Mouse (Mus musculus): ENCODE data around the gene Mtx1.
A peak's percentile ranks its signal among the peaks of the same experiment; 100 is the strongest.

Gene Mtx1

DNA sequence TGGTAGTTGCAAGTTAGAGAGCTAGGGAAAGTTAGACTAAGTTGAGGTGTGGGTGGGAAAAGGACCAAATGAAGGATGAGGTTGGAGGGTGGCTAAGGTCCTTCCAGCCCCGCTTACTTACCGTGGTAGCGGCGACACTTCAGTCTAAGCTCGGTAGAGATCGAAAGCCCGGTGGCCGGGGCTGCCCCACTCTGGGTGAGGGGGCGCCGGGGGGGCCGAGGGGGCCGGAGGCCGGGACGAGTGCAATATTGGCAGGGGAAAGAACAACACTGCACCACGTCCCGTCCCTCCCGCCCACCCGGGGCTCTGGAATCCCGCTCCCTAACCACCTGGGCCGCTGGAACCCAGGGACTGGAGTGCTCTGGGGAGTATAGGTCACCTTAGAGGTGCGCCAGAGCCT lies at the start of gene Mtx1:
TSS of gene Mtx1 (minus strand) at position 189 of the 400 bp plus-strand sequence.
- DNase-seq = no peak

DNA sequence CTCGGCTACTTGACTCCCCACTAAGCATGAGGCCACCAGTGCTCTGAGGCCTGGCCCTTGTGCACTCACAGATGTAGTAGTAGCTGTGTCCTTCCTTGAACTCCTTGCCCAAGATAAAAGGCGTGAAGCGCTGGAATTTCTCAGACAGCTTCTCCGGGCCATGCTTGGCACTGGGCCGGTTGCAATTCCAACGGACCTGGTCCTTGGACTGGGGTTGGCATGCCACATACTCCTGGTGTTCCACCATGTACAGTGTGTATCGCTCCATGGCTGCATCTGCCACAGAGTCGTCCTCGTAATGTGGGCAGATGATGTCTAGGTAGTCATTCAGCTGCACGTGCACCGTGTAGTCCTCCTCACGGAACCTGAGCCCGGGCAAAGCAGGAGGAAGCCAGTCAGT lies 49.2 kb upstream of the Mtx1 start:
- DNase-seq = no peak

DNA sequence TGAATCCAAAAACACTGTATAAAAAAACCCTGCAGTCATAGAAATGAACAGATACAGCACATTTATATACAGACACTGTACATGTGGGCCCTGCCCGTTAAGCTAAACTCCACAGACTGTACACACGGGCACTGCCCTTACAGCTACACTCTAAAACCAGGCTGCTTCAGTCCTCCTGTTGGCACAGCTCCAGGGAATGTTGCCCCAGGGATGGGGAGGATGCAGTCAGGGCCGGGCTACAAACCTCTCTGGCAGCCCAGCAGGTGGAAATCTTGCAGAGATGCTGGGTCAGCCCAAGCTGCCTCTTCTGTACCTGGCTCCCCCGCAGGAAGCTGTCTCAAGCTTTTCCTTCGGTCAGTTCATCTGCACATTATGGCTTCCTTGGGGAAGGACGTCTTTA lies 44.9 kb upstream of the Mtx1 start:
- DNase-seq = no peak

DNA sequence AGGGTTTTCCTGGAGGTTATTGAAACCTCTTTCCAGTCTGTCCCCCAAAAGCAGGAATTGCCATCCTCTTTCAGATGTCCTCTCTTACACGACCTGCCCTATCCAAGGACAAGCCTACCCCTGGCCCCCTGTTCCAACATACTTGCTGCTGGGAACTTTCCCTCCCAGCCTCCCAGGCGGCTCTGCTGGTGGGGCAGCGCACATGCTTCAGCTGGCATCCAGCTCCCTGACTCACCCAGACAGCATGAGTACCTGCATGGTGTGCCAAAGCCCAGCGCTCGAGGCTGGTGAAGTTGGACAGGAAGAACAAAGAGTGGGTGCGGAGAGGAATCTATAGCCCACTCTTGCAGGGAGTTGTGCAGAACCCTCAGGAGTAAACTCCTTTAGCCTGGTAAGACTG lies 44.0 kb upstream of the Mtx1 start:
- DNase-seq = peak; percentile 23

DNA sequence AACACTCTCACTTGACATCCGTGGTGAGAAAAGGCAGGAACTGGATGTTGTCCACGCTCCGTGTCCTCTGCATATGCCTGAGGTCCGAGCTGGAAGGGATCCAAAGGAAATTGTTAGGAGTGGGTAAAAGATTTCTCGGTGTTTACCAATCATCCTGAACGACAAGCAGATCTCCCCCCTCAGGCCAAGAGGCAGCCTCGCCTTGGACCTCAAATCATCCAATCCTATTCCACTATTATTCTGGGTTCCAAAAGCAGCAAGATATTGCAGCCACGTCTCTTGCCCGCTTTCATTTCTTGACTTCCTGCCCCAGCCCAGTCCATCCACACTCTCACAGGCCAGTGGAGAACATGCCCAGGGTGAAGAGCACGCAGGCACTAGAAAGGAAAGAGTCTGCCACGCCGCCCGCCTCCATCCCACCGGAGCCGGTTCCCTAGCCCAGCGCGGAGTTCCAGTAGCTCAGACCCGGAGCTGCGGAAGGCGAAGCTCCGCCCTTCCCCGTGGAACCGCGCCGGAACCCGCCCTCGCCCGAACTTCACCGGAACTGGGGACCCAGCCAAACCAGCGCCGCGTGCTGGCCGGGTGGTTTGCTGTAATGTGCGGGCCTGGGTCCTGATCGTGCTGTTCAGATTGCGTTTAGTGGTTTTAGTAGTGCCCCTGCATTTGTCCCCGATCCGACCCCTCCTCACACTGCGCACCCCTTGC lies 43.3 kb upstream of the Mtx1 start, which contains the start of gene Slc50a1:
TSS of gene Slc50a1 (minus strand) at position 520 of the 705 bp plus-strand sequence.
- peak; percentile 88 for DNase-seq

DNA sequence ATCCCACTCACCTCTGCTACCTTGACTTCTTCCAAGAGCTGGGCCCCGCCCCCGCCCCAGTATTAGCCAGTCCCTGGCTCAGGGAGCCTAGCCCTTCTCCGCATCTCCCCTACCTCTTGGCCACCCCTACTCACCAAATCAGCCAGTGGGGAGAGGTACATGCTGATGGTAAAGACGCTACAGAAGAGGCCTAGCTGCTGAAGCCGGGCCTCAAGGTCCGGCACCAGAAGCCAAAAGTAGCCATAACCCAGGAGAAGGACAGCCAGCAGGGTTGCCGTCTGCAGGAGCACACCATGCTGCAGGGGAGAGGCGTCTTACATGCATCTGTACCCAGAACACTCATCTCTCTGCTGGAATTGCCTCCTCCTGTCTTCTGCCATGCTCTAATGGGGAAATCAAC lies 42.0 kb upstream of the Mtx1 start:
- no peak for DNase-seq

DNA sequence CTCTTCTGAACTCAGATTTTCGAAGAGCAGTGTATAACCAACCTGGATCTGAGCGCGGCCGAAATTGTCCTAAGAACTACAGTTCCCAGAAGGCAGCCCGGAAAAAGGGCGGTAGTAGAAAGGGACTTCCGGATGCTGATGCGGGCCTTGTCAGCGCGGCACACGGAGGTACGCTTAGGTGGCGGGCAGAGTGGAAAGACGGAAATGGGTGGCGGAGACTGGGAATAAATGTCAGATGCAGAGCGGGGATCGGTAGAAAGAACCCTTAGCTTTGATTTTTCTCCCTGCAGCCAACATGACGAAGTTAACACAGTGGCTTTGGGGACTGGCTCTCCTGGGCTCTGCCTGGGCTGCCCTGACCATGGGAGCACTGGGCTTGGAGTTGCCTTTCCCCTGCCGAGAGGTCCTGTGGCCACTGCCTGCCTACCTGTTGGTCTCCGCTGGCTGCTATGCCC lies 39.6 kb upstream of the Mtx1 start:
- DNase-seq = peak; percentile 84

DNA sequence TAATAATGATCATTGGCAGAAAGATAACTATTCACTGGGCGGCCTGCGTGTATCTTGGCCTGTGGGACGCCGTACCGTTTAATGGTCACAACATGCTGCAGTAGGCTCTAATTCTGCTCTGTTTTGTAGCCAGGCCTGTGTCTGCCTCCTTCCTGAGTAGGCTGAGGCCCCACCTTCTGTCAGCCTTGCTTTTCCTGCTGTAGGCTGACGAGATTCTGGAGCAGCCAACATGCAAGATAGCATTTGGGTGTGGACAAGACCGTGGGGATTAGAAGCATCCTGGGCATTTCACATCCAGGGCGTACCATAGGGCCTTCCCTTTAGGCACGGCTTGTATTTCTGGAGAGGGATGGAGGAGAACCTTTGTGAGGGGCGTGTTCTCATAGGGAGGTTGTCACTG lies 35.5 kb upstream of the Mtx1 start:
- no peak for DNase-seq

DNA sequence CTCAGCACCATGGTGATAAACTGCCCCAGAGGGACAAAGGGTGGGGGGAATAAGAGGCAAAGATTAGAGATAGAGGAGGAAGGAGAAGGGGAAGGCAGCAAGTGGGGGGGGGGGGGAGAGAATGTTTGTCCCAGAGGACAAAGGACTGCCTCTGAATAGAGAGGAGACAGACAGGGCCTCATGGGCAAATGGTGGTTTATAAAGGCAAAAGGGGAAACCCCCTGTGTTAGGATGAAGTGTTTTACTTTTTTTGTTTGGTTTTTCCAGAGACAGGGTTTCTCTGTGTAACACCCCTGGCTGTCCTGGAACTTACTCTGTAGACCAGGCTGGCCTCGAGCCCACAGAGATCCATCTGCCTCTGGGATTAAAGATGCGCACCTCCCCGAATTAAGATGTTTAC lies 33.3 kb upstream of the Mtx1 start:
- DNase-seq = no peak

DNA sequence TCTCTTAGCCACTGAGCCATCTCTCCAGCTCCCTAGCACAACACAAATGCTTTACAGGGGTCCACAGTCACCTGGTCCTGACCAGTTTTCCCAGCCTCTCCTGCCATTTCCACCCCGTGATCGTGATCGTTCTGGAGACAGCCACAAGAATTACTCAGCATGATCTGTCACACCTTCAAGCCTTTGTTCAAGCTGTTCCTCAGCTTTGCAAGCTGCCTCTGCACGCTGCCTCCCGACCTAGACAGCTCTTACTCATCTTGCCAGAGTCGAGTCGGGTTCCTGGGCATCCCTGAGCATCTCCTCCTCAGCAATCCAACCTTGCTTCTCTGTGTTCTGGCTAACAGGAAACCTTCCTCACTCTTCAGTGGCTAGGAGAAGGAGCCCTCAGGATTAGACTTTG lies 32.2 kb upstream of the Mtx1 start, which contains the start of gene Dpm3:
TSS of gene Dpm3 (plus strand) at position 283 of the 400 bp plus-strand sequence.
- no peak for DNase-seq

DNA sequence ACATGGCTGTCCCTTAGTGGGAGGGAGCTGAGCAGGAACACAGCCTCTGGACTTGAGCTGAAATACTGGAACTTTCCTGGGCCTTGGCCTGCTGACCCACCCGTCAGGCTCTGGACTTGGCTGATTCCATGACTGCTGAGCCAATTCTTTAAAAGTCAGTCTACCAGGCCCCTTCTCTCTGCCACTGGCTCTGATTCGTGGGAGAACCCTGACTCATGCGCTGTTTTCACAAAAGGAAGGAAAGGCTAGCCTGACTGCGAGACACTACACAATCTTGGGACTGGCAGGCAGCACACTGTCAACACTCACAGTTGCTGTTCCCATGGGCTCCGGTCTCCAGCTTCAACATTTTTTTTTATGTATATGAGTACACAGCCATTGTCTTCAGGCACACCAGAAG lies 29.3 kb upstream of the Mtx1 start:
- DNase-seq = no peak

DNA sequence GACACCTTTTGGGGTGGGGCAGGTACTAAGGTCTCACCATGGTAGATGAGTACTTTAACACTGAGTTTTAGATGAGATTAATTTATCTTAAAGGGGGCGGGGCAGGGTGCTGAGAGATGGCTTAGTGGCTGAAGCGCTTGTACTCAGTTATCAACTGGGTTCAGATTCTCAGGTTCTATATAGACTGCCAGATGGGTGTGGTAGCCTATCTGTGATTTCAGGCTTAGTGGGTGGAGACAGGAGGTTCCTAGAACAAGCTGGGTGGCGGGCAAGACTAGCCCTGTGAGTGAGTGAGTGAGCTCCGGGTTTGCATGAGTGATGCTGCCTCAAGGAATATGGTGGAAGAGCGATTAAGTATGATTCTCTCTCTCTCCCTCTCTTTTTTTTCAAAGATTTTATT lies 28.1 kb upstream of the Mtx1 start:
- DNase-seq = no peak

DNA sequence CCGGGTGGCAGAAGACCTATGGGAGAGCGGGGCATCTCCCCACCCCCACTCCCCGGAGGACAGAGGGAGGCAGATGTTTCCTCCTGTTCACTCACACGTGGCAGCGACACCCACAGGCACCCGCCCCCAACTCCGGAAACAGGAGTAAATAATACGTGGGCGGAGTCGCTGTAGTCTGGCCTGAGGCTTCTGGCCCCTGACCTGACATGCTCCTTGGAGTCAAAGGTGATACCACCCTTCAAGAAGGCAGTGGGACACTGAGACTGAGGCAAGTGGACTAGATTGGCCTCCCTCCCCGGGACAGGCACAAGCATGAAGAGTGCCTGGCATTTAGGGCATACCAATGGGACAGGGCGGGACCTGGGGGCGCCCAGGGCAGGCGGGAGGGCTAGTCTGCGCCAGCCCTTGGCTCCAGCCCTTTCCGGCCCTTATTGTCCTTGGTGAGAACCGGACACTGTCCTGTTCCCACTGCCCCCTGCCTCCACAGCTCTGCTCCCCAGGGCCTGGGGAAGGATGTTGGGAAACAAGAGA lies 24.5 kb upstream of the Mtx1 start:
- DNase-seq = peak; percentile 85

DNA sequence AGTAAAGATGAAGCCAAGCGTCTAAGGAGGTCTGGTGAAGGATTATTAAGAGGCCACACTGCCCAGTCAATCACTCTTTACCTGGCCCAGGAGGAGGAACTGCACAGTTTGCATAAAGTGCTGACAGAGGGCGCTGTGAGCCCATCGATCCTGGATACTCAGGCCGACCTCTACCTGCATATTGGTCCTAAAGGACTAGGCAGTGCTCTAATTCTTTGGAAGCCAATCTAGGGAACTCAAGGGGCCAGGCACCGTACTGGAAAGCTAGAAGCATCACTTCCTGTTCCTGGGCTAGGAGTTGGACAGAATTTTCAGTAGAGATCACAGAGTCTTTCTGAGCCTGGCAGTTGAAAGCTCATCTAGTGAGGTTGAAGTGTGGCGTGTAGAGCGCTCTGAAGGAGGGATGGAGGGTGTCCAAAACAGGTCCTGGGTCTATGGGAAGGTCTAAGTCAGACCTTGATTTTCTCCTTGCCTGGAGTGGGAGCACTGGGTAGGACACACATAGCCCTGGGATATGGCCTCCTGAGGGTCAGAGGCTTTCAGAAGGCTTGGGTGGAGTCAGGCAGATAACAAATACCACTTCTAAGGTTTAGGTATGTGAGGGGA lies 23.6 kb upstream of the Mtx1 start:
- DNase-seq = peak; percentile 72

DNA sequence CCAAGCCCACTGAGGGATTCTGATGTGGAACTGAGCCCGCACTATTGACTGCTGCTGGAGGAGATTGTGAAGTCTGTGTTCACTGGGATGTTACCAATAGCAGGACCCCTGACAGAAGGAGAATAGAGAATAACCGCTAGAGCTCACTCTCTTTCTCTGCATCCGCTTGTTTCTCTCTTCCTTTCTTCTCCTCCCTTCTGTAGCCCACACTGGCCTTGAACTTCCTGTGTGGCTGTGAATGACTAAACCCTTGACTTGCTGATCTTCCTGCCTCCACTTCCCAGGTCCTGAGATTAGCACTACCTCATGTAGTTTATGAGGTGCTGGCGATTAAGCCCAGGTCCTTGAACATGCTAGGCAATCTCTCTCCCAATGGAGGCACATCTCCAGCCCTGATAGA lies 20.6 kb upstream of the Mtx1 start:
- no peak for DNase-seq

DNA sequence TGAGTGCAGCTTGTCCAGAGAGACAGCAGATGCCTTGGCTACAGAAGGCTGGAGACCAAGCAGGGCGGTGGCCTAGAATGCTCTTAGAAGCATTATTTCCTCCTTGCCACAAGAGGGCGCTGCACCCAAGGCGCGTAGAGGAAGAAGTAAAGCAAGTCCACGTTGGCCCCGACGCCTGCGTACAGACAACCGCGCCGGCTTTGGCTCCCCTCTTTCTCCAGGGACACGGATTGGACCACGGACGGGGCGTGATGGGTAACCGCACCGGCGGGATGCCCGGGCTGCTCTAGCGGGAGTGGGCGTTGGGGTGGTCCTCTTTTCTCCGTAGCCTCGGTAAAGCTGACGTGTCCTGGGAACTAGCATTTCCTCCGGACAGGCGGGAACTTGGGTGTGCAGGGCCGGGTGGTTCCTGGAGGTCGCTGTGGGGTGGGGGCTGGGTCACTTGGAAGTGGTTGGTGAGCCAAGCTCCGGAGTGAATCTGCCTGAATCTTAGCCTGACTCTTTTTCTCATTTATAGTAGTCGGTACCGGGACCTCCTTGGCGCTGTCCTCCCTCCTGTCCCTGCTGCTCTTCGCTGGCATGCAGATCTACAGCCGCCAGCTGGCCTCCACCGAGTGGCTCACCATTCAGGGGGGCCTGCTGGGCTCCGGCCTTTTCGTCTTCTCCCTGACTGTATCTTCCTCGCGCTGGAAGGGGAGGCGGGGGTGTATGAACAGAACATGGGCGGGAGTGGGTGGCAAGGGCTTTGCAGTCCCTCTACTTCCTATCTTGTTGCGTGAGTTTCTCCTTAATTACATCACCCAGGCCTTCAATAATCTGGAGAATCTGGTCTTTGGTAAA lies 19.6 kb upstream of the Mtx1 start, which contains the start of gene Trim46:
TSS of gene Trim46 (minus strand) at position 49 of the 840 bp plus-strand sequence.
- peak; percentile 87 for DNase-seq

DNA sequence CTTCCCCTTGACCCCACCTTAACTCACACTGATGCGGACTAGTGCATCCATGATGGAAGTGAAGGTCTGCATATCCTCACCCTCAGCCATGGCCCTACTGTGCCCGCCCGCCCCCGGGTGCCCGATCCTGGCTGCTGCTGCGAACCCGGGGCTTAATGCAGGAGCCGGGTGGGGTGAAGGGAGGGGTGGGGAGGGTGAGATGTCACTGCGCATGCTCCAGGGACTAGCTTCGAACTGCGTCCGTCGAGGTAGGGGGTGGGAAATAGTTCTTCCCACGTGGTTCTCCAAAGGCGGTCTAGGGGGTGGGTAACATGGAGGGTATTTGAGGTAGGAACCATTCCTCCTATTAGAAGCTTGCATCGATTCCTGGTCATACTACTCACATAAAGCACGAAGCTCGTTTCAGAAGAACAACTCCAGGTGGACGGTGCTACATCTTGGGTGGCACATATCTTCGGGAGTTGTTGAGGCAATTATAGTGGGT lies 18.8 kb upstream of the Mtx1 start, which contains the start of gene Krtcap2:
TSS of gene Krtcap2 (plus strand) at position 279 of the 484 bp plus-strand sequence.
- DNase-seq = peak; percentile 48

DNA sequence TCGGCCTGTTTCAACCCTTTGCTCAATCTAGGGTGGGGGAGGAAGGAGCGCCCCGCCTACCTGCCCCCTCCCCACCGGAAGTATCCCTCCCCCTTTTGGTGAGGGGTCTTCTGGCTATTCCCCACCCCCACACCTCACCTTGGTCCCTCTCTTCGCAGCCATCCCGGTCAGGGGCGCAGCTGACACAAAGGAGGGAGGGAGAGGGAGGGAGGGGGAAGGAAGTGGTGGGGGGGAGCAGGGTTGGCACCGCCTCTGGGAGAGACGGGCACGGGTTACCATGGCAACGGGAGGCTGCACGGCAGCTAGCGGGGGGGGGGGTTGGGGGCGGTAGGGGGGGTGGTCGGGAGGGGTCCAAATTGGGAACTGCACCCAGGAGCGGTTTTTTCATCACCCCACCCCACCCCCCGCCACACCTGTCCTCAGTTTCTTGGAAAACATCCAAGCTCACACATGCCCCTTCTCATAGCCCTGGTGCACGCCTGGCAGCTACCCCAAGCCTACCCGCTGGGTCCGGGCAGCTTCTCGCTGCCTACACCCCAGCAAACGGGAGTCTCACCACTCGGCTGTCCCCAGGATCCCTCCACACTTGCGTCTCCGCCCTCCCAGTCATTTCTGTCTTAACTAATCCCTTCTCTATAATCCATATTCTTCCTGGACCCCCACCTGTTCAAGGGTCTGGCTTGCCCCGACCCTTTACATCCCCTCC lies 18.2 kb upstream of the Mtx1 start:
- DNase-seq = peak; percentile 78

DNA sequence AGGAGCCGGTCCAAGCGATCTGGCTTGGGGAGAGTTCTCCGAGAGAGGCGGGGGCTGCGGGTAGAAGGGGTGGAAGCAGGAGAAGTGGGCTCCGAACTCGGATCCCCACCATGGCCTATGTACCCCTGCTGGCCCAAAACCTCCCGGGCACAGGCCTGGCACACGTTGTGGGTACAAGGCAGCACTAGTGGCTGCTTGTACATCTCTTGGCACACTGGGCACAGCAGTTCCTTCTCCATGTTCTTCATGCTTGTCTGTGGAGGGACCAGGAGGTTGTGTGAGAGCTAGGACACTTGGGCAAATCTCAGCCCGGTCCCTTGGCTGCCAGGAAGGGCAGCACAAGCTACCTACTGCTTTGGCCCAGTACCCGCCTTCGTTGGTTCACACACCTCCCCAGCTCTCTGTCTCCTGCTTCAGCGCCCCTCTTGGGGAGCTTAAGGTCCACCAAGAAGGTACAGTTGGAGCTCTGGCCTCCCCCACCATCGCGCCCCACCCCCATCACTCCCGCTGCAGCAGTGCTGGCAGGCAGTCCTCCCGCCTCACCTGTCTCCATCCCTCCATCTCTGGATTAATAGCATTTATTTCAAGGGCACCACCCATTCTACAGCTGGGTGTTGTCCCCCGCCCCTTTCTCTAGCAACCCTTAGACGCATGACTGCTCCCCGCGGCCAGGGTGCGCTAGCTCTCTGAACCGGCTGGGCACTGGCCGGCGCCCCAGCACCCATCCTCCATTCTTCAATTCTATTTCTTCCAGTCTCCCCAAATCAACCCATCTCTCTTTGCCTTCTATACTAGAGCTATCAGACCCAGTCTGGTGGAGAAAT lies 17.5 kb upstream of the Mtx1 start:
- DNase-seq = peak; percentile 49

DNA sequence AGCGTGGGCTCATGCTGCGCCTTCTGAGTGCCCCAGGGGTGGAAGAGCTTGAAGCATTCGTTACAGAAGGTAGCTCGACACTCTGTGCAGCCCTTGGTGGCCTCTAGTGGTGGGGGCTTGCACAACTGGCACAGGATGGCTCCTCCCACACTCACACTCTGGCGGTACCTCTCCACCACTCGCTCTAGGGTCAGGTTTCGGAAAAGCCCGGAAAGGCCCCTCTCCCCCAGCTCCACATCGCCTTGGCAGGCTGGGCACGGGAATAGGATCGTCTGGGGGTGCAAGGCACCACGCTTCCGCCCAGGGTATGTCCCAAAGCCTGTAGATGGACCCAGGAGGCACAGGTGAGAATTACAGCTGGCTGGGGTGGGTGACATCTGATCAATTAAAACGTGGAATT lies 16.7 kb upstream of the Mtx1 start:
- DNase-seq = peak; percentile 88

DNA sequence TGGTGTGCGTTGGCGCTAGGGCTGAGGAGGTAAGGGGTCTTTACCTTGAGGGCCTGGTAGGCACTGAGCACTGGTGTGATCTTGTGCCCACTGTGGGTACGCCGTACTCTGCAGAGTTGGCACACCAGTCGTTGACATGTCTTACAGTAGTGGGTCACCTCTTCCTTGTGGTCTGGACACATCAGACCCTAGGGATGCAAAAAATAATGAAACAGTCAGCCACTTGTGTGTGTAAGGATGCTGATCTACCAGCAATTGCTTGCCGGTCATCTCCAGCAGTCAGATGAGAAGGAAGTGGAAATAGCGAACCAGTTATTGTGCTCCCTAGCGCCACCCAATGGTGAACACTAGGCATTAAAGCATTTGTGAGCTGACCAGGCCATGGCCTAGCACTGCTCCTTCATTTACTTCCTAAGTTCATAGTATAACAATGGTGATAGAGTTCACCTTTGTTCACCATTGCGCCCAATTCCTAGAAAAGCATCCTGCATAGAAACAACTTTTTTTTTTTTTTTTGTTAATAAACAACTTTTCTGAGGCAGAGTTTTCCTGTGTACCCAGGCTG lies 15.5 kb upstream of the Mtx1 start:
- no peak for DNase-seq
